Mouse (Mus musculus): ENCODE results near the gene Fam149b. TPM values are rescaled to one million over a fixed set of nuclear protein-coding genes. Genes with fewer than 3 reads are reported as not detected.
A peak's percentile ranks its signal among the peaks of the same experiment; 100 is the strongest.

The Fam149b gene
- polyA plus RNA-seq, 2 experiments, result 6.8 to 7.4 TPM

DNA sequence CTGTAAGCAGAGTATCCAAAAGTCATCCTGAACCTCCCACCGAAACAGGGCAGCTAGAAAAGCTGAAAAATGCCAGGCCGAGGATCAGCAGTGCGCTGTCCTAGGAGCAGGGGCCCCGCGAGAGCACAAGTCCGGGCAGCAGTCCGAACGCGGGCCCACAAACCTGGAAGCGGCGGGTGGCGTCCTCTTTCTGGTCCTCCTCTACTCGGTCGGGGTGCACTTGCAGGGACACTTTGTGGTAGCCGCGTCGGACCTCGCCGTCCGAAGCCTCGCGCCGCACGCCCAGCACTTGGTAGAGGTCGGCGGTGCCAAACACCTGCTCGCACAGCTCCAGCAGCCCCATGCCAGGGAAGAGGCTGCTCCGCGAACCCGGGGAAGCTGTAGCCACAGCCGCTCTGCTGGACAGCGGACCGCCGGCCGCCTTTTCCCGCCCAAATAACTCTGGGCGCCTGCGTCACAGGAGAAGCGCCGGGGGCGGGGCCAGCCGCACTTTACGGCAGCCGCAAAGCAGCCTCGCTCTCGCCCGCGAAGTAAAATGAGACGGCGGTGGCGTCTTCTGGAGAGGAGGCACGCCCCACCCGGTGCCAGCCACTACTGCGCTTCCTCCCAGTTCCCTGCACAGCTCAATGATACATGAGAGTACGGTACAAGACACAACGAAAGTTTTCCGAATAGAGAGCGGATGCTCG is 40.6 kb downstream of the Fam149b start, which contains the start of gene Dnajc9:
Dnajc9 (minus strand) TSS at position 470 of the 689 bp plus-strand sequence.
- Histone ChIP-seq H3K36me3 (replicated peaks; ENCODE audit: control insufficient read depth, insufficient read depth, low read depth) (peaks cover 46% of the 10 kb centered on the region), H3K4me2 (ENCODE audit: low read depth) (peak within 1 kb of the TSS; percentile 96), H3K9me3 (ENCODE audit: control insufficient read depth, low read length) (no peaks in the 10 kb centered on the region), H3K27ac (peak within 1 kb of the TSS; percentile 75), H3K4me1 (replicated peaks; ENCODE audit: control insufficient read depth in 2 of 2, insufficient read depth in 2 of 2, low read length in 1 of 2) (peaks cover 20% of the 10 kb centered on the region in 2 experiments), H3K9ac (replicated peaks) (peak within 1 kb of the TSS; percentile 90), H3K4me3 (ENCODE audit: insufficient read depth in 1 of 2, low read depth in 2 of 2, low read length in 2 of 2) (peak within 1 kb of the TSS; percentile 84 to 93), H3K27me3 (ENCODE audit: control insufficient read depth, insufficient read depth, low read length) (no peaks in the 10 kb centered on the region)
- DNase-seq (ENCODE audit: low read depth in 3 of 3, low spot score in 3 of 3) (peak; percentile 83 to 86 (median 84)), ATAC-seq (ENCODE audit: insufficient read depth) (peak; percentile 66)
- WGBS (ENCODE audit: insufficient replicate concordance), result under 1% methylated on average over 59 of the region's 59 CpGs
- TF ChIP-seq EP300 (IDR thresholded peaks at IDR 0.05; ENCODE audit: low read depth) (peak; percentile 23; the same call in 1 of the 2 replicates), CTCF (IDR thresholded peaks at IDR 0.05; ENCODE audit: low read depth) (no peak)

DNA sequence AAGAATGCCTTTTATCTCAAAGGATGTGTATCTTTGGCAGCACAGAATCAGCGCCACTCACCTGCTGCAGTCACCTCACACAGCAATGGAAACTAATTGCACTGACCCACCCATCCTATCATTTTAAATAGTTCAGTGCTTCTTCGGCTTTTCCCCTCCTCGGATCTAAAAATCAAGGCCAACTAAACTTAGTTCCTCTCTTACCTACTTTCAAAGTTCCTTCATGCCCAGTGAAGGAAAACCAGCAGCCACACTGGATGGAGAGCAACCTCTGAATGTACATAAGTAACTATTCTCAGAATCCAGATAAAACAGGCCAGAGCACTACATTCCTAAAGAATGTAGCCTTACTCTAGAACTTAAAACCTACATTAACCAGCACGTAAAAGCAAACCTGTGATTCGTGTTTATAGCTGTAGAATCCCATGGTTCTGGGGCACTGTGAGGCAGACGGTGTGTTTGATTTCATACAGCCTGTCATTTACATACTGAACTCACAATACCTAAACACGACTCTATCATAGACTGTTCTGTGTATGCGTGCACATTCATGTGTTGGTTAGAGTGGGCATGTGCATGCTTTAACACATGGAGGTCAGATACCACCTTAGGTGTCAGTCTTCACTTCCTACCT is 41.6 kb downstream of the Fam149b start:
- 76% methylated on average over 8 of the region's 8 CpGs for WGBS (ENCODE audit: insufficient replicate concordance)
- Histone ChIP-seq H3K4me3 (ENCODE audit: insufficient read depth in 1 of 2, low read depth in 2 of 2, low read length in 2 of 2) (peak overlapping the region in 1 of 2 experiments; percentile 93; a peak in 2 of 4 replicates), H3K27me3 (ENCODE audit: control insufficient read depth, insufficient read depth, low read length) (no peaks in the 10 kb centered on the region), H3K27ac (peak overlapping the region; percentile 75; the same call in 1 of the 2 replicates), H3K4me2 (ENCODE audit: low read depth) (peak overlapping the region; percentile 96), H3K36me3 (replicated peaks; ENCODE audit: control insufficient read depth, insufficient read depth, low read depth) (peaks cover 37% of the 10 kb centered on the region), H3K4me1 (replicated peaks; ENCODE audit: control insufficient read depth in 2 of 2, insufficient read depth in 2 of 2, low read length in 1 of 2) (peaks cover 24 to 26% of the 10 kb centered on the region in 2 experiments), H3K9ac (replicated peaks) (peak overlapping the region; percentile 67), H3K9me3 (ENCODE audit: control insufficient read depth, low read length) (no peaks in the 10 kb centered on the region)
- no peak for DNase-seq (ENCODE audit: low read depth in 3 of 3, low spot score in 3 of 3)
- TF ChIP-seq CTCF (IDR thresholded peaks at IDR 0.05; ENCODE audit: low read depth), result no peak
- TF ChIP-seq EP300 (IDR thresholded peaks at IDR 0.05; ENCODE audit: low read depth), result no peak
- no peak for ATAC-seq (ENCODE audit: insufficient read depth)

DNA sequence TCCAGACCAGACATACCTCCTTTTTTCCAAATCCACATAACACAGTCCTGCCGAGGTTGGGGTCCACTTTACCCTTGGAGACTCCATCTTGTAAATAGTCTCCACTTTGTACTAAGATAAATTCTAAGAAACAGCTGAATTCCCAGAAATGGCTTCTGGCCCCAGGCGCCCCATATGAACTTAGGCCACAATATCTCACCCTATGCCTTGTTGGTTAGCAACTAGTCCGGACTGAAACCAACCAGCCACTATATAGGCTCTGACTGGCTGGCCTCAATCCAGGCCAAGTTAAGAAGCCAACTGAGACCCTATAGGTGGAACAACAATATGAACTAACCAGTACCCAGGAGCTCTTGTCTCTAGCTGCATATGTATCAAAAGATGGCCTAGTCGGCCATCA is 44.4 kb downstream of the Fam149b start:
- peak in 1 of 3 experiments; percentile 24 for DNase-seq (ENCODE audit: low read depth in 3 of 3, low spot score in 3 of 3)
- Histone ChIP-seq H3K27me3 (ENCODE audit: control insufficient read depth, insufficient read depth, low read length) (no peaks in the 10 kb centered on the region), H3K36me3 (replicated peaks; ENCODE audit: control insufficient read depth, insufficient read depth, low read depth) (peaks cover 12% of the 10 kb centered on the region), H3K4me3 (ENCODE audit: insufficient read depth in 1 of 2, low read depth in 2 of 2, low read length in 2 of 2) (peak overlapping the region in 1 of 2 experiments; percentile 84; a peak in 2 of 4 replicates), H3K9ac (replicated peaks) (no peak overlapping the region), H3K4me1 (replicated peaks; ENCODE audit: control insufficient read depth in 2 of 2, insufficient read depth in 2 of 2, low read length in 1 of 2) (peaks cover 13 to 18% of the 10 kb centered on the region in 2 experiments), H3K4me2 (ENCODE audit: low read depth) (peak overlapping the region; percentile 83), H3K9me3 (ENCODE audit: control insufficient read depth, low read length) (no peaks in the 10 kb centered on the region), H3K27ac (no peak overlapping the region)
- no peak for TF ChIP-seq CTCF (IDR thresholded peaks at IDR 0.05; ENCODE audit: low read depth)
- TF ChIP-seq EP300 (IDR thresholded peaks at IDR 0.05; ENCODE audit: low read depth), result no peak
- WGBS (ENCODE audit: insufficient replicate concordance), result 30% methylated on average over 4 of the region's 4 CpGs
- ATAC-seq (ENCODE audit: insufficient read depth), result no peak

DNA sequence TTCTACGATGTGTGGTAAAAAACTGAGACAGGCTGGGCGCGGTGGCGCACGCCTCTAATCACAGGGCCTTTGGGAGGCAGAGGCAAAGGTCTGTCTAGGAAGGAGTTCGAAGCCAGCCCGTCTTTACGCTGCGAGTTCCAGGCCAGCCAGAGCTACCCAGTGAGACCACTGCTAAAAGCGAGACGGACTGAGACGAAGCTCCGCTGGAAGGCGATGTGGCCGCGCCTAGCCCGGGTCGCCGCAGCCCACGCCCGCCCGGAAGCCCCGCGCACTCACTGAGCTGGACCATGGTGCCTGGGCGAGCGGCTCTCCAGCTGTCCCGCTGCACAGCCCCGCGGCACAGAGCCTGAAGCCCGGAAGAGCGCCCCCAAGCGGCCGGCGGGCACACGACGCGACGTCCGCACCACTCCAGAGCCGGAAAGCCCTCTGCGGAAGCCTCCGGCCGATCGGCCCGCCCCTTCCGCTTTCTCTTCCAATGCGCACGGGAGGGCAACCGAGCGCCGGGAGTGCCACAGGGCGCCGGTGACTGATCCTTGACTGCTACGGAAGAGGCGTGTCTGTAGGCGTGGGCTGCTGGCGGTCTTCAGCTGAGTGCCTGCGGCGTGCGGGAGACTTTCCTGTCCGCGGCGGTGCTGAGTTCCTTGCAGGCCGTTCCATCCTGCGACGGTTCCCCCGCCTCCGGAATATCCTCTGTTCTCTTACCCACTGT is 45.4 kb downstream of the Fam149b start, which contains the start of gene Mrps16:
Mrps16 (minus strand) TSS at position 430 of the 709 bp plus-strand sequence.
- Histone ChIP-seq H3K4me3 (ENCODE audit: insufficient read depth in 1 of 2, low read depth in 2 of 2, low read length in 2 of 2) (peak within 1 kb of the TSS; percentile 84 to 88), H3K9me3 (ENCODE audit: control insufficient read depth, low read length) (no peaks in the 10 kb centered on the region), H3K36me3 (replicated peaks; ENCODE audit: control insufficient read depth, insufficient read depth, low read depth) (peaks cover 9% of the 10 kb centered on the region), H3K4me1 (replicated peaks; ENCODE audit: control insufficient read depth in 2 of 2, insufficient read depth in 2 of 2, low read length in 1 of 2) (peaks cover 8 to 12% of the 10 kb centered on the region in 2 experiments), H3K27me3 (ENCODE audit: control insufficient read depth, insufficient read depth, low read length) (no peaks in the 10 kb centered on the region), H3K4me2 (ENCODE audit: low read depth) (peak within 1 kb of the TSS; percentile 83), H3K9ac (replicated peaks) (peak within 1 kb of the TSS; percentile 92), H3K27ac (peak within 1 kb of the TSS; percentile 41)
- peak; percentile 47; the same call in 1 of the 2 replicates for TF ChIP-seq EP300 (IDR thresholded peaks at IDR 0.05; ENCODE audit: low read depth)
- peak; percentile 90 for TF ChIP-seq CTCF (IDR thresholded peaks at IDR 0.05; ENCODE audit: low read depth)
- peak; percentile 95 to 96 (median 95) for DNase-seq (ENCODE audit: low read depth in 3 of 3, low spot score in 3 of 3)
- peak; percentile 88 for ATAC-seq (ENCODE audit: insufficient read depth)
- WGBS (ENCODE audit: insufficient replicate concordance), result under 1% methylated on average over 68 of the region's 68 CpGs
